Mouse (Mus musculus) skeletal muscle tissue, adult 2 months (tissue): ENCODE measurements around the gene Myh2.

ENCODE experiments used
- DNase-seq: peaks from one replicate; pipeline ENCODE4 v3.0.0-alpha.2; 2012; ENCODE audit warnings: low read depth, low spot score

The Myh2 gene

GRCm38 (mm10) chr11:67170727-67171126, at the start of gene Myh2:
Gene Myh2, plus strand, starts transcription at chr11:67171027.
- DNase-seq, result no peak

GRCm38 (mm10) chr11:67124943-67125342, 45.9 kb upstream of the Myh2 start:
- no peak for DNase-seq

- DNase-seq, result peak; percentile 95
Measured at GRCm38 (mm10) chr11:67125361-67125760, 45.5 kb upstream of the Myh2 start.

GRCm38 (mm10) chr11:67133526-67133925, 37.3 kb upstream of the Myh2 start:
- DNase-seq, result no peak

- no peak for DNase-seq
Measured at GRCm38 (mm10) chr11:67134654-67135053, 36.2 kb upstream of the Myh2 start.

- no peak for DNase-seq
Measured at GRCm38 (mm10) chr11:67135532-67135931, 35.3 kb upstream of the Myh2 start.

GRCm38 (mm10) chr11:67139556-67139955, 31.3 kb upstream of the Myh2 start:
- DNase-seq, result peak; percentile 95

- peak; percentile 47 for DNase-seq
Measured at GRCm38 (mm10) chr11:67140175-67140574, 30.7 kb upstream of the Myh2 start.

GRCm38 (mm10) chr11:67141031-67141430, 29.8 kb upstream of the Myh2 start:
- DNase-seq, result peak; percentile 88

GRCm38 (mm10) chr11:67142047-67142446, 28.8 kb upstream of the Myh2 start:
- peak; percentile 76 for DNase-seq

GRCm38 (mm10) chr11:67143065-67143464, 27.8 kb upstream of the Myh2 start:
- DNase-seq, result peak; percentile 69

- peak; percentile 62 for DNase-seq
Measured at GRCm38 (mm10) chr11:67143863-67144498, 26.8 kb upstream of the Myh2 start.

- peak; percentile 86 for DNase-seq
Measured at GRCm38 (mm10) chr11:67144559-67145265, 26.1 kb upstream of the Myh2 start.

GRCm38 (mm10) chr11:67145482-67146408, 25.1 kb upstream of the Myh2 start:
- no peak for DNase-seq

GRCm38 (mm10) chr11:67146409-67147282, 24.2 kb upstream of the Myh2 start:
- DNase-seq, result no peak

GRCm38 (mm10) chr11:67147283-67147921, 23.4 kb upstream of the Myh2 start:
- DNase-seq, result no peak

- no peak for DNase-seq
Measured at GRCm38 (mm10) chr11:67148286-67149012, 22.4 kb upstream of the Myh2 start.

- no peak for DNase-seq
Measured at GRCm38 (mm10) chr11:67150237-67150636, 20.6 kb upstream of the Myh2 start.

- no peak for DNase-seq
Measured at GRCm38 (mm10) chr11:67151159-67151558, 19.7 kb upstream of the Myh2 start.
